Mouse (Mus musculus): Measurements from ENCODE around the gene Rasl10b. TPM values are rescaled to one million over a fixed set of nuclear protein-coding genes. Genes with fewer than 3 reads are reported as not detected.
A peak's percentile ranks its signal among the peaks of the same experiment; 100 is the strongest.

Rasl10b gene
- total RNA-seq (2021) = under 1 TPM; 0.48 to 0.90 TPM
- long read RNA-seq, experiment 1 = 0 reads
- long read RNA-seq, experiment 2 = 0 reads

- DNase-seq (ENCODE audit: low spot score) = no peak
Observed at GRCm38 (mm10) chr11:83409087-83409754, at the start of gene Rasl10b. Rasl10b (plus strand) TSS chr11:83409137.

DNA sequence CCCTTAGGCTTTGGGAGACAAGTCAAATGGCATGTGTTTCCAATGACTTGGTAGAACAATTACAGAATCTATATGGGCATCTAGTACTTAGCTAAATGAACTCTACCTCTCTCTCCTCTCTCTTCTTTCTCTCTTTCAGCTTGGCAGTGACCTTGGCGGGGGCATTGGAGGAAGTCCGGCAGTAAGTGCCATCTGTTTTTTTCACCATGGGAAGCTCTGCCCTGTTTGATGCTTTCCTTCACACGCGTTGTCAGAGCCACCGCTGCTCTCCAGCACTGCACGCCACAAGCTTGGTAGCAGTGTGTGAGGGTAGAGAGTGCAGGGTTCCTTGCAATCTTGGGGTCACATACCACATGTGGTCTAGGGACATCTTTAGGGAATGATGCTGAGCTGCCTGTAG lies 44.3 kb upstream of the Rasl10b start:
- DNase-seq (ENCODE audit: low spot score) = no peak

- no peak for DNase-seq (ENCODE audit: low spot score)
Observed at GRCm38 (mm10) chr11:83371267-83371666, 37.7 kb upstream of the Rasl10b start.

DNA sequence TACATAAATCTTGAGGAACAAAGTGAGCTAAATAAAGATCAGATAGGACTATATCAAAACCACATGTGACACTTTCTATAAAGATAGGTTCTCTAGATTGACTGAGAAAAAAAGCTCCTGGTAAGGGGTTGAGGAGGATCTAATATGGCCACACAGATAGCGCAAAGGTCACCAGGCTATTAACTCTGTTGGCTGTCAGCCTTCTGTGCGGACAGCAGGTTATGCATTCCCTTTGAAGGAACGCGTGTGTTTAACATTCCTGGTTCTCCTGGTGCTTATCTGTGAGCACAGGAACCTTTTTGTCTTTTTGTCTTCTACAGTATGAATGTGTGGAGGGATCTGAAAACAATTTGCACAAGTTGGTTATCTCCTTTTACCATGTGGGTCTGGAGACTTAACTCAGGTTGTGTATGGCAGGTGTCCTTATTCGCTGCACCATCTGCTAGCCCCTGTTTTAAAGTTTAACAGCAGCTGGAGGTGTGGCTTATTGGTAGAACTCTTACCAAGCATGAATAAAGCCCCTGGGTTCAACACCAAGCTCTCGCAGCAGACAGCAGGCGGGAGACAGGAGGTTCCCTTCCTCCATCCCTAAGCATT lies 29.1 kb upstream of the Rasl10b start:
- no peak for DNase-seq (ENCODE audit: low spot score)

GRCm38 (mm10) chr11:83382876-83383531 lies 25.9 kb upstream of the Rasl10b start:
- DNase-seq (ENCODE audit: low spot score) = no peak

GRCm38 (mm10) chr11:83383532-83383887 lies 25.4 kb upstream of the Rasl10b start:
- no peak for DNase-seq (ENCODE audit: low spot score)

GRCm38 (mm10) chr11:83393062-83393461 lies 15.9 kb upstream of the Rasl10b start:
- no peak for DNase-seq (ENCODE audit: low spot score)

DNA sequence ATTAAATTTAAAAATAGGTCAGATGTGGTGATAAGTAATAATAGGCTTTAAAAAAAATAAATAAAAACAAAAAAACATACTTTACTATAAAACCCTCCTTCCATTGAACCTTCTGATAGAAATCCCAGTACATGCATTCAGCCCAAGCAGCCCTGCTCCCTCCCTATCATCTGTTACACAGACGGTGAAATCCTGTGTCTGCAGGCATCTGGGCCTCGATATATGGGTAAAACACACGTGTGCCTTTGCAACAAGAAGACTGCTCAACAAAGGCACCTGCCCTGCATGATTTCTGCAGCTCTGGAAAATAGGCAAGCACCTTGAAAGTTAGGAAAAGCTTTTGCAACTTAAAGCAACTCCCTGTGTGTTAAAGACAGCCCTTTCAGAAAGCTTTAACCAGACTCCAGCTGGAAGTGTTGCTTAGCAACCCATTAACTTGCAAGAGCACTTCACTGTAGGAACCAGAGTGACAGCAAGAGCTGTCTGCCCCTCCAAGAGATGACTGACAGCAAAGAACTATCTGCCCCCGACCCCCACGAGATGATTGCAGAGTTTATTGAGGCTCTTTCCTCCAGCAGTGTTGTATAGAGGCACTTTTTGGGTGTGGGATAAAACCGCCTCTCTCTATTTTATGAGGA lies 14.0 kb upstream of the Rasl10b start:
- no peak for DNase-seq (ENCODE audit: low spot score)

DNA sequence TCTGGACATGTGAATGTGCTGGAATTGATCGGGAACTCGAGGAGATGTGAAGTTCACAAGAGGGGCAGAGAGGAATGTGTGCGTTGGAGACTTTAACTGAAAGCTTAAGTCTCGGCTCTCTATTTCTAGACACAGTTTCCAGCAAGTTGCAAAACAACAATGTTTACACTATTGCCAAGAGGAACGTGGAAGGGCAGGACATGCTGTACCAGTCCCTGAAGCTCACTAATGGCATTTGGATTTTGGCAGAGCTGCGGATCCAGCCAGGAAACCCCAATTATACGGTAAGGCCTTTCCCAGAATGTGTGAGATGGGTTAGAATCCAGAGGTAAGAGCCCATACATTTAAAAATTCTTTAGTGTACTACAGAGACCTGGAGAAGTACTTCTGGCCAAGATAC lies 11.3 kb upstream of the Rasl10b start:
- no peak for DNase-seq (ENCODE audit: low spot score)

- no peak for DNase-seq (ENCODE audit: low spot score)
Observed at GRCm38 (mm10) chr11:83398724-83399123, 10.2 kb upstream of the Rasl10b start.

DNA sequence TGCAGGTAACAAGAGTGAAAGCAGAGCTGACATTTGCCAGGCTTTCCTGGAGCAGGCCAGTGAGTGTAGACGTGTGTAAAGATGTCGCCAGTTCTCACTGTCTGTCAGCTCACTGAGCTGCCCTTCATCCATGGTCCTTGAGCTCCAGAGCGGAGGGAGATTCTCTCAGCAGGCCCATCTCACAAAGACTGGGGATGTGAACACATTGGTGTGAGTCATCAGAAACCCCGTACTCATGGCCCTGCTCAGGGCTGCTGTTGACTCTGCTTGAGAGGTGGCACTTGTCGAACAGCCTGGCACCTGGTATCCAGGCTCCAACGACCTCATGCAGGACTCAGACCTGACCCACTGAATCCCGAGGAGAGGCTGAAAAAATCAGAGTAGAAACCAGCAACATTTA lies 5.2 kb upstream of the Rasl10b start:
- DNase-seq (ENCODE audit: low spot score) = no peak

DNA sequence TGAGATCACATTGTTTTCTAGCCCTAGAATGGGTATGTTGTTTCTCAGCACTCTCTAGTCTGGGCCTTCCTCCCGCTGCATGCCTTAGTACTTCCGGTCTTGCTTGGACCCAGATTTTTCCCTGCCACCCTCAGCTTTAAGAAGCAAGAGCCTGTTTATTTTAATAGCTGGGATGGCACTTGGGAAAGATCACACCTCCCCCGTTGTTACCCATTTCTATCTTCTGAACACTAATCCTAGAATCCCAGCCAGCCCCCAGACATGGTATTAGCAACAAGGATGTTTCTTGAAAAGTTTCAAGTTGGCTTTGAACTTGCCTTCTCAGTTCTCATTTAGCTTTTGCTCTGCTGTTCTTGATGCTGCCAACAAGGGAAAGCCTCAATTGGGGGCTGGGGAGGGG lies 2.5 kb upstream of the Rasl10b start:
- DNase-seq (ENCODE audit: low spot score) = no peak

GRCm38 (mm10) chr11:83408242-83408641 lies 695 bp upstream of the Rasl10b start:
- no peak for DNase-seq (ENCODE audit: low spot score)

GRCm38 (mm10) chr11:83409792-83410291 lies 905 bp downstream of the Rasl10b start:
- no peak for DNase-seq (ENCODE audit: low spot score)

GRCm38 (mm10) chr11:83410510-83410909 lies 1.6 kb downstream of the Rasl10b start:
- no peak for DNase-seq (ENCODE audit: low spot score)

- DNase-seq (ENCODE audit: low spot score) = no peak
Observed at GRCm38 (mm10) chr11:83417080-83417479, 8.1 kb downstream of the Rasl10b start.

DNA sequence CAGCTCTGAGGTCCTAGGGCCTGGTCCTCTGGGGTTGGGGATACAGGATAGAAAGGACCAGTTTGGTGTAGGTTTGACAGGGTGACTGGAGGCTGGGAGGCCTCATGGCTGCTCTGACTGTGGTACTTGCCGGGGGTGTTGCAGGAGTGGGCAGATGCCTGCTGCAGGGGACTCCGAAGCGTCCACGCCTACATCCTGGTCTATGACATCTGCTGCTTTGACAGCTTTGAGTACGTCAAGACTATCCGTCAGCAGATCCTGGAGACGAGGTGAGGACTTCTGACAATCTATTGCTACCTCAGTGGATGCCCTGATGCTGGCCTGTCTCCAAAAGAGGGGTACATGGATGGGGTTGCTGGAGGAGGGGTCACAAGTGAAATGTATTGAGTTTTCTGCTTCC lies 8.8 kb downstream of the Rasl10b start:
- DNase-seq (ENCODE audit: low spot score) = no peak

GRCm38 (mm10) chr11:83418566-83418965 lies 9.6 kb downstream of the Rasl10b start:
- no peak for DNase-seq (ENCODE audit: low spot score)

- no peak for DNase-seq (ENCODE audit: low spot score)
Observed at GRCm38 (mm10) chr11:83420338-83420737, 11.4 kb downstream of the Rasl10b start.

GRCm38 (mm10) chr11:83421305-83421704 lies 12.4 kb downstream of the Rasl10b start:
- peak; percentile 54 for DNase-seq (ENCODE audit: low spot score)

DNA sequence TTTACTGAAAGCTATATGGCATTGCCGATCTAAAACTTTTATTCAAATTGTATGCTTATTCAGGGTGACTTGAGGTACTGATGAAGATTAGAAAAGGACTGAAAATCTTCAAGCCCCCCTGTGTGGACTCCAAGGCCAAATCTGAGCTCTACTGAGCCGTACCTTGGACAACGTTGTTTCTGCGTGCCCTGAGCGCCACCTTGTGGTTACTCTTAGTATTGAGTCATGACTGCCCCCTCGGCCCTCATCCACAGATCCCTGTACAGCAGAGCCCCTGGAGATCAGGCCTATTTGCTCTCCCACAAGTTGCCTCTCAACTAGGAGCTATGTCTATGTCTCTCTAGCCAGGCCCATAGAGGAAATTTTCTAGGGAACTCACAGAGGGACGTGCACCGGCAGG lies 15.7 kb downstream of the Rasl10b start:
- peak; percentile 73 for DNase-seq (ENCODE audit: low spot score)

- DNase-seq (ENCODE audit: low spot score) = no peak
Observed at GRCm38 (mm10) chr11:83426964-83427363, 18.0 kb downstream of the Rasl10b start.

Data from gastrocnemius, adult 18-20 months (tissue).